Comparison of ENCODE assay signal across 8 mouse cellular contexts in genomic region chr9:62470398-62470797, GRCm38 (mm10).
DNase-seq lines count a peak whose midpoint lies in the region; ATAC-seq and TF ChIP-seq lines count a peak whose summit lies in the region.

No protein-coding gene starts in this region.

- no peak overlapping the region for H3K4me3 ChIP-seq in G1E (ENCODE audit: low read depth, low read length)
- no peak overlapping the region for H3K4me3 ChIP-seq in forebrain, embryonic 16.5 days (replicated peaks; ENCODE audit: low read length)
- H3K4me3 ChIP-seq in layer of hippocampus, adult 2 months: no peak overlapping the region

- peak; percentile 59 for DNase-seq in G1E (ENCODE audit: low spot score)
- peak; percentile 87 for DNase-seq in cerebellum, adult 11 months
- DNase-seq in heart, postnatal 4 days: peak; percentile 90
- peak; percentile 73 to 87 for DNase-seq in layer of hippocampus, adult 2 months (ENCODE audit: low spot score in 2 of 2)
- DNase-seq in lung, postnatal 25 days (ENCODE audit: low spot score): peak; percentile 87
- DNase-seq in retina, postnatal 7 days (ENCODE audit: low read depth, low spot score): peak; percentile 77
- peak; percentile 53 for DNase-seq in urinary bladder, adult 2 months (ENCODE audit: low spot score)

- peak; percentile 84 for TF ChIP-seq CTCF in G1E (IDR thresholded peaks at IDR 0.05; ENCODE audit: low read depth, low read length)
- TF ChIP-seq CTCF in layer of hippocampus, adult 2 months (conservative IDR thresholded peaks at IDR 0.05): peak; percentile 95

- no peaks in the 10 kb centered on the region for H3K36me3 ChIP-seq in G1E (replicated peaks)
- no peaks in the 10 kb centered on the region for H3K36me3 ChIP-seq in forebrain, embryonic 16.5 days (ENCODE audit: control insufficient read depth, insufficient read depth)

- peaks cover 37% of the 10 kb centered on the region for H3K27me3 ChIP-seq in G1E (ENCODE audit: insufficient read depth, low read length)
- H3K27me3 ChIP-seq in forebrain, embryonic 16.5 days (replicated peaks; ENCODE audit: control insufficient read depth, insufficient read depth, low read length): no peaks in the 10 kb centered on the region

- no peak overlapping the region for H3K4me2 ChIP-seq in forebrain, embryonic 16.5 days (ENCODE audit: low read length)

- 10% methylated on average over 1 of the region's 1 CpGs for WGBS in forebrain, embryonic 16.5 days

- no peaks in the 10 kb centered on the region for H3K4me1 ChIP-seq in G1E (ENCODE audit: insufficient read depth, low read depth, low read length)
- H3K4me1 ChIP-seq in forebrain, embryonic 16.5 days (replicated peaks; ENCODE audit: control insufficient read depth, insufficient read depth, low read length): peaks cover 34% of the 10 kb centered on the region

- H3K9me3 ChIP-seq in G1E (replicated peaks): no peaks in the 10 kb centered on the region
- H3K9me3 ChIP-seq in forebrain, embryonic 16.5 days (ENCODE audit: control insufficient read depth, low read length): no peaks in the 10 kb centered on the region

- peak overlapping the region; percentile 75 for H3K27ac ChIP-seq in forebrain, embryonic 16.5 days (ENCODE audit: low read length)
- H3K27ac ChIP-seq in layer of hippocampus, adult 2 months: peak overlapping the region; percentile 82

- no peak overlapping the region for H3K9ac ChIP-seq in forebrain, embryonic 16.5 days (replicated peaks; ENCODE audit: low read depth, low read length)

- ATAC-seq in G1E (ENCODE audit: extremely low read depth, insufficient number of reproducible peaks, low FRiP score, poor library complexity, severe bottlenecking): 0 out of 2 replicates have a peak, but pooled peaks have one; percentile 22
- ATAC-seq in forebrain, embryonic 16.5 days: peak; percentile 67; the same call in 1 of the 2 replicates
